Mouse (Mus musculus) bone marrow macrophage, adult 2 months (primary cell): ENCODE measurements around the gene Mphosph10.

Experiments used
- CTCF ChIP-seq: IDR thresholded peaks from 2 replicates; pipeline ENCODE4 v1.5.1; 2012; ENCODE audit warnings: low read depth, mild to moderate bottlenecking, low read length, moderate library complexity
- POLR2A ChIP-seq: IDR thresholded peaks from 2 replicates; pipeline ENCODE4 v1.6.1; 2012; ENCODE audit warnings: mild to moderate bottlenecking, low read depth, low read length, borderline replicate concordance

DNA sequence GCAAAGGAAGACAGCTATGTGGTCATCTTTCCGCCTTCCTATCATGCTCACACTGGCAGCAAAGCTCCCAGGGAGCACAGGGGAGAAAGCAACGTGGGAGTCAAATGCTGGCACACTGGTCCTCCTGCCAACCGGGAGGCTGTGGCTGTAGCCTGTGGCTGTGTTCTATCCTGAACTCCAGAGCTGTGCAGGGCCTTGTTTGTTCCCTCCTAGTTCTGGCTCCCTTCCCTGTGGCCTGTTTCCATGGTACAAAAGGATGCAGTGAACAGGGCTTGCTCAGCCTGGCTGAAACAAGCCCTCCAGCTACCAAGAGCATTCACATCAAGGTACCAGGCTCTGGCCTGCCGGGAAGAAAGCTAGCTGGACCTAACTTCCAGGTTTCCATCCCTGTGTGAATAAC, 41.0 kb downstream of the Mphosph10 start:
- no peak for TF ChIP-seq POLR2A
- TF ChIP-seq CTCF, result no peak
